Mouse (Mus musculus) midbrain, embryonic 12.5 days (tissue): ENCODE data around the gene Ier5. TPM values are rescaled to one million over a fixed set of nuclear protein-coding genes. Genes with fewer than 3 reads are reported as not detected.

Experiments
- ATAC-seq: fragments of 200-750 bp; cut with Nextera tagmentation; 2 replicates; pipeline ENCODE4 v1.8.0; 2017; ENCODE audit warnings: low read depth, moderate TSS enrichment, moderate library complexity; ENCODE audit not compliant: low FRiP score
- H3K27ac ChIP-seq: fragments of 300-500 bp; sonication (generic); replicated peaks from 2 replicates; pipeline ENCODE4 v1.5.1; 2016; ENCODE audit warnings: mild to moderate bottlenecking
- H3K27me3 ChIP-seq: fragments of 300-500 bp; sonication (generic); 2 replicates; pipeline ENCODE4 v1.6.1; 2016; ENCODE audit warnings: mild to moderate bottlenecking
- H3K36me3 ChIP-seq: fragments of 300-500 bp; sonication (generic); 2 replicates; pipeline ENCODE4 v1.6.1; 2016
- H3K4me1 ChIP-seq: fragments of 300-500 bp; sonication (generic); 2 replicates; pipeline ENCODE4 v1.6.1; 2016
- H3K4me2 ChIP-seq: fragments of 300-500 bp; sonication (generic); replicated peaks from 2 replicates; pipeline ENCODE4 v1.6.1; 2016; ENCODE audit warnings: mild to moderate bottlenecking, moderate library complexity
- H3K4me3 ChIP-seq: fragments of 300-500 bp; sonication (generic); 2 replicates; pipeline ENCODE4 v1.5.1; 2016; ENCODE audit warnings: mild to moderate bottlenecking
- H3K9ac ChIP-seq: fragments of 300-500 bp; sonication (generic); replicated peaks from 2 replicates; pipeline ENCODE4 v1.6.1; 2016; ENCODE audit warnings: mild to moderate bottlenecking, moderate library complexity
- H3K9me3 ChIP-seq: fragments of 300-500 bp; sonication (generic); 2 replicates; pipeline ENCODE4 v1.6.1; 2016; ENCODE audit warnings: mild to moderate bottlenecking
- WGBS: fragments of 180-500 bp; shearing (Covaris S2); methylation state at CpG from one replicate; pipeline ENCODE4 v1.1.7; 2016; 5-methylcytosine and 5-hydroxymethylcytosine counted together
- polyA plus RNA-seq: library from polyadenylated mRNA; unstranded; fragments of >200 nt; fragmentation: Nextera tagmentation; extraction: Ambion mirVana; gene quantifications from 2 replicates; pipeline ENCODE4 v1.2.1, GENCODE M21; 2016

The Ier5 gene
- polyA plus RNA-seq, 1 experiment from 2014 or later = 12.8 TPM

DNA sequence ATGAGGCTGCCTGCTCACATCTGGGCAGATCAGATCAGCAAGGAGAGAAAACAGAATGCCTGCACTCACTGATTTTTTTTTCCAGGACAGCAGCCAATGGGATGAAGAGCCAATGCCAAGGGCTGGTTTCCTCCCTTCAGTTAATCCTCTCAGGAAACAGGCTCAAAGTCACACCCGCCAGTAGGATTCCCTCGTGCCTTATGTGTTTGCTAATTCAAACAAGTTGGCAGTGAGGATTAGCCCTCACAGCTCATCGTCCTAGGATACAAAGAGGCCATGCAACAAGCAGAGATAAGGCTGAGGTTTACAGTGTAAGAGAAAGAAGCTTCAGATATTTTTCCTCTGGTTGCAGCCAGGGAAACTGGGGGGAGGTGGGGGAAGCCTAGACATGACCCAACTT lies 14.5 kb upstream of the Ier5 start:
- Histone ChIP-seq H3K9ac (no peak overlapping the region), H3K4me3 (no peak overlapping the region), H3K36me3 (no peaks in the 10 kb centered on the region), H3K27ac (no peak overlapping the region), H3K9me3 (no peaks in the 10 kb centered on the region), H3K4me2 (no peak overlapping the region), H3K4me1 (peaks cover 35% of the 10 kb centered on the region), H3K27me3 (peaks cover 35% of the 10 kb centered on the region)
- ATAC-seq = no peak
- WGBS = 1% methylated on average over 3 of the region's 3 CpGs

DNA sequence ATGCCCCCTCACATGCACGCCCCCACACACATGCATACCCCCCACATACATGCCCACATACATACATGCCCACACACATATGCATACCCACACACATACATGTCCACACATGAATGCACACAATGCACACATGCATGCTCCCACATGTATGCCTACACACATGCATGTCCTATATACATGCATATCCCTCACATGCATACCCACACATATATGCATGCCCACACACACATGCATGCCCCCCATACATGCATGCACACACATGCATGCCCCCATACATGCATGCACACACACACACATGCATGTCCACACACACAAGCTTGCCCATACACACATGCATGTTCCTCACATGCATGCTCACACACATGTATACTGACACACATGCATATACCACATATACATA lies 13.4 kb upstream of the Ier5 start:
- H3K27ac ChIP-seq = no peak overlapping the region
- 100% methylated on average over 1 of the region's 1 CpGs for WGBS
- H3K27me3 ChIP-seq = peaks cover 32% of the 10 kb centered on the region
- no peak overlapping the region for H3K9ac ChIP-seq
- no peak overlapping the region for H3K4me3 ChIP-seq
- H3K4me1 ChIP-seq = peaks cover 42% of the 10 kb centered on the region
- H3K9me3 ChIP-seq = no peaks in the 10 kb centered on the region
- H3K4me2 ChIP-seq = no peak overlapping the region
- no peak for ATAC-seq
- no peaks in the 10 kb centered on the region for H3K36me3 ChIP-seq

GRCm38 (mm10) chr1:155112118-155112517 lies 12.7 kb upstream of the Ier5 start:
- no peak overlapping the region for H3K9ac ChIP-seq
- H3K27ac ChIP-seq = no peak overlapping the region
- 21% methylated on average over 4 of the region's 4 CpGs for WGBS
- no peak for ATAC-seq
- H3K4me2 ChIP-seq = no peak overlapping the region
- H3K4me1 ChIP-seq = peaks cover 42% of the 10 kb centered on the region
- no peaks in the 10 kb centered on the region for H3K36me3 ChIP-seq
- H3K4me3 ChIP-seq = no peak overlapping the region
- peaks cover 29% of the 10 kb centered on the region for H3K27me3 ChIP-seq
- H3K9me3 ChIP-seq = no peaks in the 10 kb centered on the region

GRCm38 (mm10) chr1:155111491-155111890 lies 12.1 kb upstream of the Ier5 start:
- 7% methylated on average over 6 of the region's 6 CpGs for WGBS
- peak overlapping the region; percentile 64 for H3K27ac ChIP-seq
- peak; percentile 66 for ATAC-seq

GRCm38 (mm10) chr1:155109387-155110350 lies 10.2 kb upstream of the Ier5 start:
- H3K4me3 ChIP-seq = no peak overlapping the region
- H3K36me3 ChIP-seq = no peaks in the 10 kb centered on the region
- no peaks in the 10 kb centered on the region for H3K9me3 ChIP-seq
- H3K27me3 ChIP-seq = peaks cover 20% of the 10 kb centered on the region
- H3K9ac ChIP-seq = no peak overlapping the region; the same call in 1 of the 2 replicates
- H3K27ac ChIP-seq = peak overlapping the region; percentile 43
- ATAC-seq = no peak
- WGBS = 17% methylated on average over 18 of the region's 18 CpGs
- peaks cover 42% of the 10 kb centered on the region for H3K4me1 ChIP-seq
- 0 out of 2 replicates have a peak overlapping the region, but pooled peaks have one; percentile 19 for H3K4me2 ChIP-seq

More at GRCm38 (mm10) chr1:155111491-155111890, 12.1 kb upstream of the Ier5 start:
- no peak overlapping the region for H3K4me3 ChIP-seq
- peaks cover 42% of the 10 kb centered on the region for H3K4me1 ChIP-seq
- H3K9ac ChIP-seq = no peak overlapping the region
- peaks cover 32% of the 10 kb centered on the region for H3K27me3 ChIP-seq
- no peaks in the 10 kb centered on the region for H3K36me3 ChIP-seq
- H3K9me3 ChIP-seq = no peaks in the 10 kb centered on the region
- H3K4me2 ChIP-seq = no peak overlapping the region

DNA sequence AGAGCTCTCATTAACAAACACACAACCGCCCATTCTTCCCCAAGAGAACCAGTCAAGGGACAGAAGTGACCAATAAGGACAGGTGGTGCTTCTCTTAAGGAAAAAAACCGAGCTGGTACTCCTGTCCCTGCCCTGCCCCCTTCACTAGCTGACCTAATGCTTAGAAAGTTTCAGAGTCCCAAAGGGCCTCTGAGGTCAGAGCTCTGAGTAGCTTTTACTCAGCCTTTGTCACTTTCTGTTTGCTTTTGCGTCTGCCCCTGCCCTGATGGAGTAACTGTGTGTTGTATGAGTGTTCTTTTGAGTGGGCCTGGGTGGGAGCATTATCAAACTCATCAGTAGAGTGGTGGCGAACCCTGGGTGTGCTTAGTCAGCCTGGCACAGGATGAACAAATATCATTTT lies 9.0 kb upstream of the Ier5 start:
- peaks cover 20% of the 10 kb centered on the region for H3K27me3 ChIP-seq
- no peaks in the 10 kb centered on the region for H3K9me3 ChIP-seq
- 41% methylated on average over 4 of the region's 4 CpGs for WGBS
- no peak for ATAC-seq
- H3K27ac ChIP-seq = no peak overlapping the region
- no peak overlapping the region for H3K4me3 ChIP-seq
- H3K4me1 ChIP-seq = peaks cover 35% of the 10 kb centered on the region
- H3K4me2 ChIP-seq = no peak overlapping the region
- H3K9ac ChIP-seq = no peak overlapping the region
- no peaks in the 10 kb centered on the region for H3K36me3 ChIP-seq

DNA sequence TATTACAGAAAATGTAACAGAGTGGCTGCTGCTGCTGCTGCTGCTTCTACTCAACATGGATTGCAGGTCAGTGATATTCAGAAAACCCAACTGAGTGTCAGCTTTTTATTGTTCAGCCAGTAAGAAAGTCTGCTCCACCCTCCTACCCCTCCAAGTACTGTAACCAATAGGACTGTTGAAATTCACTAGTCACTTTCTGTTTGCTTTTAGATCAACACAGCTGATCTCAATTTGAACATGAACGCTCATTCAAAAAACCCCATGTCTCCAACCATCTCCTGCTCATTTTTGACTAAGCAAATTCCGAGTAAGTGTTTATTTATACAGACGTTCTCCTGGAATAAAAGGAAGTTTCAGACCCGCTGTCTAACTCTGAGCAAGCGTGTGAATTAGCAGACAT lies 8.4 kb upstream of the Ier5 start:
- no peak overlapping the region for H3K9ac ChIP-seq
- WGBS = 47% methylated on average over 5 of the region's 5 CpGs
- no peak overlapping the region for H3K4me2 ChIP-seq
- no peak overlapping the region for H3K27ac ChIP-seq
- H3K4me3 ChIP-seq = no peak overlapping the region
- no peaks in the 10 kb centered on the region for H3K36me3 ChIP-seq
- no peaks in the 10 kb centered on the region for H3K9me3 ChIP-seq
- H3K4me1 ChIP-seq = peaks cover 35% of the 10 kb centered on the region
- ATAC-seq = no peak
- H3K27me3 ChIP-seq = peaks cover 21% of the 10 kb centered on the region

DNA sequence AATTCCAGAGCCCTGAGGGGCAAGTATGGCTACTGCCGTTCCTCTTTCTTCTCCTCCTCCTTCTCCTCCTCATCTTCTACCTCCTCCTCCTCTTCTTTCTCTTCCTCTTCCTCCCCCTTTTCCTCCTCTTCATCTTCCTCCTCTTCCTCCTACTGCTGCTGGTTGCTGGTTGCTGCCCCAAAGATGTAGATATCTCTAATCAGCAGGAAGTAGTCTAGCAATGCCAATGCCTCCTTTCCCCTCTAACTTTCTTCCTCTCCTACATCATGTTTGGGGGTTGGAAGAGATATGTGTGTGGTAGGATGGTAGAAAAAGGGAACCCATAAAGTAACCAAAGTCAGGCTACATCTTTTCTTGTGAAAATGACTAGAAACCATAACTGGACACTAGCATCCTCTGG lies 6.9 kb upstream of the Ier5 start:
- no peaks in the 10 kb centered on the region for H3K9me3 ChIP-seq
- no peak overlapping the region for H3K9ac ChIP-seq
- peaks cover 19% of the 10 kb centered on the region for H3K27me3 ChIP-seq
- no peak overlapping the region for H3K4me3 ChIP-seq
- no peak for ATAC-seq
- no peaks in the 10 kb centered on the region for H3K36me3 ChIP-seq
- peaks cover 23% of the 10 kb centered on the region for H3K4me1 ChIP-seq
- no peak overlapping the region for H3K27ac ChIP-seq
- WGBS = 71% methylated on average over 1 of the region's 1 CpGs
- no peak overlapping the region for H3K4me2 ChIP-seq

DNA sequence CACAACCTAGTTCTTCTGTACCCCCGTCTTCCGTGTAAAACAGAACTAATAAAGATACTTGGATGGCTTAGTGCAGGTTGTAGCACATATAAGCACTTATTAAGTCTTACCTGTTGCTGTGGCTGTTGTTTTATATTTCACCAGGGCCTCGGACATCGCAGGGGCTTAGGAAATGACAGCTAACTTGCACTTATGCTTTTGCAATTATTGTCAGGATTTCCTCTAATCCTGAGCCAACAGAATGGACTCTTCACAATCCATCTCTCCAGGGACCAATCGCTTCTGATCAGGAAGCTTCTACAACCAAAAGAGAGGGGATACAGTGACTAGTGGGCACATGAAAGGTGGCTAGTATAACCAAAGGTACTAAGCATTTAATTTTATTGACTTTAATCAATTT lies 4.6 kb upstream of the Ier5 start:
- Histone ChIP-seq H3K4me1 (peaks cover 10% of the 10 kb centered on the region; the same call in 1 of the 2 replicates), H3K4me3 (no peak overlapping the region), H3K27ac (no peak overlapping the region), H3K4me2 (no peak overlapping the region), H3K36me3 (no peaks in the 10 kb centered on the region), H3K27me3 (peaks cover 13% of the 10 kb centered on the region), H3K9me3 (no peaks in the 10 kb centered on the region), H3K9ac (no peak overlapping the region)
- 86% methylated on average over 5 of the region's 5 CpGs for WGBS
- no peak for ATAC-seq

- H3K4me3 ChIP-seq = no peak overlapping the region
- peaks cover 7% of the 10 kb centered on the region for H3K4me1 ChIP-seq
- no peak for ATAC-seq
- no peak overlapping the region for H3K9ac ChIP-seq
- H3K27ac ChIP-seq = no peak overlapping the region
- H3K36me3 ChIP-seq = no peaks in the 10 kb centered on the region
- peaks cover 13% of the 10 kb centered on the region for H3K27me3 ChIP-seq
- H3K9me3 ChIP-seq = no peaks in the 10 kb centered on the region
- WGBS = 80% methylated on average over 4 of the region's 4 CpGs
- no peak overlapping the region for H3K4me2 ChIP-seq
Observed at GRCm38 (mm10) chr1:155102631-155103030, 3.2 kb upstream of the Ier5 start.

- H3K9ac ChIP-seq = peak overlapping the region; percentile 97
- H3K27me3 ChIP-seq = peaks cover 8% of the 10 kb centered on the region
- H3K36me3 ChIP-seq = no peaks in the 10 kb centered on the region
- WGBS = under 1% methylated on average over 87 of the region's 93 CpGs
- peak overlapping the region; percentile 70 for H3K4me2 ChIP-seq
- H3K4me3 ChIP-seq = peak overlapping the region; percentile 71
- H3K27ac ChIP-seq = peak overlapping the region; percentile 78
- H3K4me1 ChIP-seq = peaks cover 28% of the 10 kb centered on the region
- peak; percentile 64 for ATAC-seq
- no peaks in the 10 kb centered on the region for H3K9me3 ChIP-seq
Observed at GRCm38 (mm10) chr1:155098486-155099279, 753 bp downstream of the Ier5 start.

DNA sequence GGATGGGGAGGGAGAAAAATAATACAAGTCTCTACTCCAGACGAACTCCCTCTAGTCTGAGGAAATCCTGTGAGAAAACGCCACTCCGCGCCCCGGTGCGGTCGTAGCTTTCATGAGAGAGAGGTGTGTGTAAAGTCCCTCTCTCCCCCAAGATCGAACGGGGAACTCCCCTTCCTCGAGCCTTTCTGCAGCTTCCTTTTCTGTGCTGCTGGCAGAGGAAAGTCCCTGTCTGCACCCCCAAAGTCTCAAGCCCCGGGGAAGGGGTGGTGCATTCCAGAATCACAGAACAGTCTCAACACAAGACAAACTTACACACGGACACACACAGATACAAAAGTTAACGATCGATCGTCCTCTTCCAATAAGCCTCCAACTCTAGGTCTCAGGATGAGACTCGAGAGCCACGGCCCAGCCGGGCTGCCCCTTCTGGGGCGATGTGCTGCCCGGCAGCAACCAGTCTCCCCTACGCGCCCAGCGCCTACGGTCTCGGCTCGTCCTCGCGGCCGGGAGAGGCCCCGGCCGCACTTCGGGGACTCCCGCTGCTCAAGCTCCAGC lies 1.4 kb downstream of the Ier5 start:
- Histone ChIP-seq H3K4me2 (peak overlapping the region; percentile 70), H3K27ac (peak overlapping the region; percentile 78), H3K9ac (peak overlapping the region; percentile 97), H3K27me3 (peaks cover 4% of the 10 kb centered on the region), H3K36me3 (no peaks in the 10 kb centered on the region), H3K4me3 (peak overlapping the region; percentile 71), H3K4me1 (peaks cover 35% of the 10 kb centered on the region), H3K9me3 (no peaks in the 10 kb centered on the region)
- no peak for ATAC-seq
- under 1% methylated on average over 33 of the region's 33 CpGs for WGBS
